Mouse (Mus musculus) frontal cortex, postnatal 25 days (tissue): Measurements from ENCODE around the gene Tmem25.
A peak's percentile ranks its signal among the peaks of the same experiment; 100 is the strongest.
"Not testable (repeated sequence)": the region's sequence is repeated elsewhere in the genome, so short reads cannot be mapped to it uniquely, and the experiment has no call there.

Experiments used
- DNase-seq, 2 experiments: peaks; one replicate each; pipeline ENCODE4 v3.0.0; 2022; ENCODE audit warnings: low spot score in 2 of 2

Gene Tmem25

DNA sequence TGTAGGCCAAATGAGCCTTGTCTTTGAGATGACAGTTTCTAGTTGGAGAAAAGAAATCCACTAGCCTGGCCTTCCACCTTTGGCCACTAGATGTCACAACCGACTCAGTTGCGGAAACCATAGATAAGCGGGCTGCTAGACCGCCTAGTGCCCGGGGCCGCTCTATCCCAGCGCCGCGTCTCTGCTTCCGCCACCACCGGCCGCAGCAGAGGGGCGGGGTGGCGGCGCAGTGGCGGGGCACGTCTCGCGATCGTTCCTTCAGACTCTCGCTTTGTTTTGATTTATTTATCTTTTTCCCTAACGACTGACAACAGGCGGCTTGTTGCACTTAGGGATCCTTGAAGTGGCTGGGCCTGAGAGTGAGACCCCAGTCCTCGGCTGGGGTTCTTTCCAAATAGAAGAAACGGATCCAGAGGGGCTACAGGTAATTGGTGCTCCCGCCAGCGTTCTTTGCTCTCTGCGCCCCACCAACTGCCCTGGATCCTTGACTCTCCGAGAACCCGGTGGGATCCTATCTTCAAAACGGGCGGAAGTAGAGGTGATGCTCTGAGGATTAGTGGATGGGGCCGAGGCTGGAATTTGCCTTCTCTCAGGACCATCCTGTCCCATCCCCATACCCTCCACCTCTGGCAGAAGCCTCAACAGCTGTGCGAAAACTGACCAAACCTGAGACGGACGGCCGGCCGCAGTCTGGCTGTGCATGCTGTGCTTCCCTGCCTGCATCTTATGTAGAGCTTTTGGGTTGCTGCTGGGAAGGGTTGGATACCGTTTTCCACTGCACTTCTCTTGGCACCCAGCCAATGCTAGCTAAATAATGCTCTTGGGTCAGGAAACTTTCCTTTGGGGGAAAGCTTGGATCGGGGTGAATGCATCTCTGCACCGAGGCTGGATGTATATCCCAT, 26.1 kb downstream of the Tmem25 start:
- DNase-seq: peak; percentile 91 to 96

DNA sequence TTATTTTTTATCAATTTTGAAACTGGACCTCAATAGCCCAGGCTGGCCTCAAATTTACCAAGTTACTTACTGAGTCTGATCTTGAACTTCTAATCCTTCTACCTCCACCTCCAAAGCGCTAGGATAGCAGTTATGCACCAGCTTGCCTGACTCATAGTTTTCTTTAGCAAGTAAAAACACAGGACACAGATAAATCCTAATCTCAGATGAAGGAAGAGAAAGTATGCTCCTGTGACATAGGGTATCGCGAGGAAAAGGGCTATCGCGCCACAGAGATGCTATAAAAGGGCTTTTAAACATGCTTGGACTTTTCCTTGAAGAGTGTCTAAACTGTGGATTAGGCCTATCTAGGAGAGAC, 26.7 kb downstream of the Tmem25 start:
- no peak for DNase-seq

DNA sequence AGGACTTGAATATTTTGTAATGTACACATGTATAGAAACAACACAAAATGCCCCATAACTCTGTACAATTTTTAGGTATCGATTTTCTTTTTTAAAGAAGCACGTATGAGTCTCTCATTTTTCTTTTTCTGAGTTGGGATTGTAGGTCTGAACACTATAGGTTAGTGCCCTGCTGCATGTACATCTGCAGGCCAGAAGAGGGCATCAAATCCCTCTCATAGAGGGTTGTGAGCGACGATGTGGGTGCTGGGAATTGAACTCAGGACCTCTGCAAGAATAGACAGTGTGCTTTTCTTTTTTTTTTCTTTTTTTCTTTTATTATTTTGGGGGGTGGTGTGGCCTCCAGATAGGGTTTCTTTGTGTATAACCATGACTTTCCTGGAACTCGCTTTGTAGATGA, 27.7 kb downstream of the Tmem25 start:
- no peak for DNase-seq

DNA sequence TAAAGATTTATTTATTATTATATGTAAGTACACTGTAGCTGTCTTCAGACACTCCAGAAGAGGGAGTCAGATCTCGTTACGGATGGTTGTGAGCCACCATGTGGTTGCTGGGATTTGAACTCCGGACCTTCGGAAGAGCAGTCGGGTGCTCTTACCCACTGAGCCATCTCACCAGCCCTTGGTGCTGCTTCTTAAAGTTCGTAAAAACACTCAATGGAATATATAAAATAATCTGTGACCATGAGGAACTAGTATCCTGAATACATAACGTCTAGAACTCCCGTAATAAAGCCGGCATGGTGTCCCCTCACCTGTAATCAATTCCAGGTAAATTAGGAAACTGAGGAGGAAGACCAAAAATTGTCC, 31.1 kb downstream of the Tmem25 start:
- not testable (repeated sequence) for DNase-seq

DNA sequence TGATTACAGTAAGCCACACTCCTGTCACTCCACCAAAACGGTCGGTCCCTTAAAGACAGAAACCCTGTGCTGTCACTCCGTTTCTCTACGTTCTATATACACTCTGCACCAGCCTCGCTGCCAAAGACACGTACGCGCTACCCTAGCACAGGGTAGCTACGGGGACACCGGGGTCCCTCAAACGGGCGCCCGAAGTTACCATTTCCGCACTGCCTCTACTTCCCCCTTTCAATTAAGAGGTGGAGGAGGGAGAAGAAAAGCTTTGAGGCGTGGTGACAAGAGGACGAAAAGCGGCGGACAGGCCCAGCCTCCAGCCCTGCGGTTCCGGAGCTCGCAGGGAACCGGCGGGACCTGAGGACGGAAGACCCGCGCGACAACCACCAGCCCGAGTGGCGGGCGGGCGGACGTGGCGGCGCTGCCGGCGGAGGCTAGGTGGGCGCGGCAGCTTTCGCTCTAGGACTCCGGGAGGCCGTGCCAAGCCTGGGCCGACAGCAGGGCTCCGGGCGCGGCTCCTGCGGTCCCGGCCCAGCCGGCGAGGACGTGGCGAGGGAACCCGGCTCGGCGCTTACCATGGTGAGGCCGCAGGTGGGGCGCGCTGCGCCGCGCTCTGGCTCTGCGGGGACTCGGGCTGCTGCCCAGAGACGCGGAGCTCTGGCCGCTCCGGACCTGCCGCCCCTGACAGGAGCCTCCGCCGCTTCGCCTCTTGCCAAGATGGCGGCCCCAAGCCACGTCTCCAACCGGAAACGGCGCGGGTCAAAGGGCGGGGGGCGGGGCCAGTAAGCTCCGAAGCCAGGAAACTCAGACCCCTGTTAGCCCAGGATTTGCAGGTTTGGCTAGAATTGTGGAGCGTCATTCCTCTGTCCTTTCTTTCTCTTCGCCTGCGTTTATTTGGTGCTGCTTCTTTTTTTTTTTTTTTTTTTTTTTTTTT, 31.7 kb downstream of the Tmem25 start, which contains the start of the genes Arcn1 and Ift46:
Gene Arcn1, minus strand, starts transcription at position 745 of the 928 bp plus-strand sequence.
Gene Ift46, plus strand, starts transcription at position 808 of the 928 bp plus-strand sequence.
- DNase-seq: peak; percentile 65 to 72

DNA sequence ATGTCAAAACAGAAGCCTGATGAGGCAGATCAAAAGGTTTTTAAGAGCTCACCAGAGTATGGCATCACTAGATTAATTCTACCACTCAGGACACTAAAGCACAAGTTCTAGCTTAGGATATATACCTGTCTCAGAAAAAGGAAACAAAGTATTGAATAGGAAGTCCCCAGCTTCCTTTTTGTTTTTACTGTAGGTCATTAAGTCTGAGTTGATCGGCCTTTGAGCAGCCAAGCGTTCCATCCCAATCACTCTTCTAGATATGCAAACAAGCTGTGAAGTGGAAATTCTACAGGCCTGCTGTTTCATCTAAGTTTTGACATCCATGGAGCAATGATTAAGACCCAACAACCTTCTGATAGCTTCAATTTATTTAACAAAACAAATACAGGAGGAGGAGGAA, 38.2 kb downstream of the Tmem25 start:
- DNase-seq: no peak

DNA sequence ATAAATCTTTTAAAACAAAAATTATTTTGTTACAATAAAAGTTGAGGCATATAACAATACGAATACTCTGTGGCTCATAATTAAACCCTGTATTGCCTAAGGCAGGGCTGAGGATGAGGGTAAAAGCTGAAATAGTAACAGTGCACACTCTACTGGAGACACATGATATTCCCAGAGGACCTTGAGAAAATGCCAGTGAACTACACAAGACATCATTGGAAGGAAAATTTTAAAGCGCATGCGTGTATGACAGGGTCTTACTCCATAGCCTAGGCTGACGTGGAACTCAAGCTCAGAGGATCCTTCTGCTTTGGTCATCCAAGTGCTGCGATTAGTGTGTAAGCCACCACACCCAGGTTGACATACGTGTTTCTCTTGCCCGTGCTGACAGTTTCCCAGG, 50.6 kb downstream of the Tmem25 start:
- no peak for DNase-seq

DNA sequence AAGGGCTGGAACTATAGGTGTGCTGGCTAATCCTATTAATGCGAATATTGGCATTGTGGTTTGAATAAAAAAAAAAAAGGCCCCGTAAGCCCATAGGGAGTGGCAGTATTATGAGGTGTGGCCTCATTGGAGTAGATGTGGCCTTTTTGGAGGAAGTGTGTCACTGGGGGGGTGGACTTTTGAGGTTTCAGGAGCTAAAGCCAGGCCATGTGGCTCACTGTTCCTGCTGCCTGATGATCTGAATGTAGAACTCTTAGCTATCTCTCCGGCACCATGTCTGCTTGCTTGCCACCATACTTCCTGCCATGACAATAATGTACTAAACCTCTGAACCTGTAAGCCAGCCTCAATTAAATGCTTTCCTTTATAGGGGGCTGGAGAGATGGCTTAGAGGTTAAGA, 51.8 kb downstream of the Tmem25 start:
- no peak for DNase-seq

DNA sequence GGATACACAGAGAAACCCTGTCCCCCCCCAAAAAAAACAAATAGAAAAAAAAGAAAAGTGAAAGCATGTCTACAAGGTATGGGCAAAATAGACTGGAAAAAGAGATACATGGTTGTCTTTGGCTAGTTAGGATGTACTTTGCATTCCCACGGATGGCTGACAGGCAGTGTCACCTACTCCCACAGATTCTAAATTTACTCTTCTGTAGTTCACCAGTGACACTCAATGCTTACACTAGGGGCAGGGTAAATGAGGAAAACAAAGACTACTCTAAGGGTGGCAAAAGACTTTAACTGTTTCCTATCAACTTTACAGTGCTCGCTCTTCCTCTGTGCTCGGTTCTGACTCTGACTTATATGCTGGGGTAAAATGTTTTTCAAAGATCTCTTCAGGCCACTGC, 52.4 kb downstream of the Tmem25 start:
- no peak for DNase-seq

DNA sequence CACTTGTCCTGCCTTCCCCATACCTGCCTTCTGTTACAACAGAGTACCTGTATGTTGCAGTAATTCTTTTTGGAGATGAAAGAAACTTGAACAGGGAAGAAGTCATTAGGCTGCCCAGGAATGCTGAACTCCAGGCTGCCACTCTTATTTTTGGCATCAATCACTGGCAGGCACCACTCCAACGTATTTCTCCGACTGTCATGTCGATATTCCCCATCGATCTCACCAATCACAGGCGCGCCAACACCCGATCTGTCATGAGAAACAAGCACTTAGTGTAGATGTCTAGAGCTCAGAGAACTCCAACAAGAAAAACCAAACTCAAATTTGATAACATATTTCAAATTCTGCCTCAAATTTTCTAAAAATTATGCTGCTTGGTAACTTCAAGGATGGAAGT, 53.7 kb downstream of the Tmem25 start:
- no peak for DNase-seq
